Mouse (Mus musculus): ENCODE data around the gene Tfdp1. TPM values are rescaled to one million over a fixed set of nuclear protein-coding genes. Genes with fewer than 3 reads are reported as not detected.

Tfdp1 gene
- total RNA-seq, 2 experiments from 2014 or later = 82.6 to 88.1 TPM

- intact Hi-C loops (cut with DNase I) = no loop called here
- DNase-seq = no peak
Observed at GRCm38 (mm10) chr8:13351593-13351992, 13.0 kb downstream of the Tfdp1 start.

GRCm38 (mm10) chr8:13352601-13353000, 14.1 kb downstream of the Tfdp1 start:
- intact Hi-C loops (cut with DNase I) = no loop called here

GRCm38 (mm10) chr8:13353155-13353833, 14.7 kb downstream of the Tfdp1 start:
- intact Hi-C loops (cut with DNase I) = no loop called here
- no peak for DNase-seq

More at GRCm38 (mm10) chr8:13352601-13353000, 14.1 kb downstream of the Tfdp1 start:
- DNase-seq = no peak

DNA sequence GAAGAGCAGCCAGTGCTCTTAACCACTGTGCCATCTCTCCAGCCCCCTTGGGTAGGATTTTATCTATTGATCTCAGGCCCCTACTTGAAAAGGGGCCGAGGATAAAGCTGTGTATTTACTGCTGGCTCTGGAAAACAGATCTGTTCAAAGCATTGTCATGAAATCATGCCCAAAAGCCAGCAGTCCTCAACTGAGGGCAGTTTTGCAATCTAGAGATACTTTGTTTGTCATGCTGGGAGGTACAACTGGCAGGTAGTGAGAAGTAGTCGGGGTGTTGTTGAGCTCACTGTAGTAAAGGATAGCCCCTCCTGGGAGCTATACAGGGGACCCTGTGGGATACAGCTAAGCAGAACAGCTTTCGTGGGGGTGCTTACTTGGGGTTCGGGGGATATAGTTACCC, 15.3 kb downstream of the Tfdp1 start:
- DNase-seq = no peak
- intact Hi-C loops (cut with DNase I) = no loop called here

DNA sequence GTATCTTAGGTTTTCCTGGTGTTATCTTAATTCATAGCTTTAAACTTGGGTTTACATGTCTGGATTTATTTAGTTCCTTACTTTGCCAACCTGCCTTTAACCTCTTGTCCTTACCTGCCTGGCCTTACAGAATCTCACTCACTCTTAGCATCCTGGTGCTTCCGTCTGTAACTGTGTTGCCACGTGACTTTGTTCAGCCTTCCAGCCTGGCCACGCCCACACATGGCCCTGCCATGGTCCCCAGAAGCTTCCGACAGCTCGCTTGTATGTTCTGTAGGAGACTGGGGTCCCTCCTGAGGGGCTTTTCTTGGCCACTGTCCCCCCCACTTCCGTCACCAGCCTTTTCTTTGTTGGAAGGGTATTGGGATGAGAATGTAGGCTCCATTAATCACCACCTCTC, 17.7 kb downstream of the Tfdp1 start:
- intact Hi-C loops (cut with DNase I) = no loop called here
- no peak for DNase-seq

DNA sequence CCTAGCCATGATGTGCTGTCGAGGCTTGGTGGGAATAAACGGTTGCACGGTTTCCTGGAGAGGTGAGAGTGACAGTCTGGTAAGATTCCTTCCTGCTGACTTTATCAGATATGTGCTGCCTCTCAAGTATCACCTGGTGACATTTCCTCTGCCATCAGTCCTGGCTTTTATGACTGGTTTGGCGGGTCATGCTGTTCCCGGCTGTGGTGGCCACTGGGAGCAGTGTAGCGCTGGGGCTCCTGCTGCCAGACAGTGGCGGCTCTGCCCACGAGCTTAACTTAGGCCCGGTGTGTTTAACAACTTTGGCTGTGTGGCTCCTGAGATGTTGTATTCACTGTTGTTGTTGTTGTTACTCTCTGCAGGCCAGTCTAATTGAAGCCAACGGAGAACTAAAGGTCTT, 18.1 kb downstream of the Tfdp1 start:
- intact Hi-C loops (cut with DNase I) = no loop called here
- no peak for DNase-seq

- DNase-seq = no peak
- intact Hi-C loops (cut with DNase I) = no loop called here
Observed at GRCm38 (mm10) chr8:13360213-13360612, 21.7 kb downstream of the Tfdp1 start.

- intact Hi-C loops (cut with DNase I) = no loop called here
Observed at GRCm38 (mm10) chr8:13361865-13362264, 23.3 kb downstream of the Tfdp1 start.

DNA sequence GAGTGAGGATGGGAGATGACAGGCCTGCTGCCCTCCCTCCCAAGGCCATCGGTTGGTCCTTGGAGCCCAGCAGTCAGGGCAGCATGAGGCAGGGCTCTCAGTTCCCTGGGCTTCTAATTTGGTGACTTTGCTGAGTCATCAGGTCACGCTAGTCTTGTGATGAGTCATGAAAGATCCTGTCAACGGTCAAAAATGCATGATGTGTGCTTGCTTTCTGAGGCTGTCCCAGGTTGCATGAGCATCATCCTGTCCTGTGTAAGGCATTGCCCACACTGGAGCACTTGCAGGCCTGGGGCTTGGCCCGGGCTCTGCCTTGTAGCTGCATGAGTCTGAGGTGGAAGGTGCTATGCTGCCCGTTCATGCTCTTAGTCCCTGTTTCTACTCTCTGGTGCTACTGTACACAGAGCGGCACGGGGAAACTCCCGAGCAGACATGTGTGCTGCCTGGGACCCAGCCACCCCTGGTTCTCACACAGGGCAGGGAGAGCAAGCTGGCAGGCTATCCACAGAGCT, 34.7 kb downstream of the Tfdp1 start:
- DNase-seq = no peak
- intact Hi-C loops (cut with DNase I) = no loop called here

More at GRCm38 (mm10) chr8:13361865-13362264, 23.3 kb downstream of the Tfdp1 start:
- no peak for DNase-seq

DNA sequence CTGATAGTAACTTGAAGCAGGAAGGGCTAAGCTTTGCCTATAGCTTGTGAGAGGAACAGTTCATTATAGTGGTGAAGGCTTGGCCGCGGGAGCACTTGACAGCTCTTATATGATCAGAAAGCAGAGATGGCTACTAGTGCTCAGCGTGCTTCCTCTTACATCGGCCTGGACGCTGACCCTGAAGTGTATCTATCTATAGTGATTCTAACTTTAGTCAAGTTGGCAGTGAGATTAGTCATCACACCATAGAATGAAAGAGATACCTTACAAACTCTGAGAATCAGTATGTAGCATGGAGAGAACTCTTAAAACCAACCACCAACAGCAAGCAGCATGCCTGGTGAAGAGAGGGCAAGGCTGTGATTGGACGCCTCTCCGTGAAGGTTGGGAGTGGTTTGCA, 43.1 kb downstream of the Tfdp1 start:
- no peak for DNase-seq
- intact Hi-C loops (cut with DNase I) = no loop called here

DNA sequence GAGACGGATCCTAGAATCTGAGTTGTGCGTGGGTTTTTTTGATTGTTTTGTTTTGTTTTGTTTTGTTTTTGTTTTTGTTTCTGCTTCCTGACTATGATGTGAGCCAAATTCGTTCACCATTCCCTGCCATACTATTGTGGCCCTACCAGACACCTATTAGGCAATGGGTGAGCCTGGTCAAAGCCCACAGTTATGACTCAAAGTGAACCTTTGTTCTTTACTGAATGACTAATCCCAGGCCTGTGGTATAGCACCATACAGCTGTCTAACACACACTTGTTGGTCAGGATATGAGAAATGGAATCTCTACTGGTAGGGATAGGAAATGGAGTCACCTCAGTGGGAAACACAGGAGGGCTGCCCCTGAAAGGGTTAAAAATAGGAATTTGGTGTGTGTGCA, 44.0 kb downstream of the Tfdp1 start:
- intact Hi-C loops (cut with DNase I) = no loop called here
- no peak for DNase-seq

DNA sequence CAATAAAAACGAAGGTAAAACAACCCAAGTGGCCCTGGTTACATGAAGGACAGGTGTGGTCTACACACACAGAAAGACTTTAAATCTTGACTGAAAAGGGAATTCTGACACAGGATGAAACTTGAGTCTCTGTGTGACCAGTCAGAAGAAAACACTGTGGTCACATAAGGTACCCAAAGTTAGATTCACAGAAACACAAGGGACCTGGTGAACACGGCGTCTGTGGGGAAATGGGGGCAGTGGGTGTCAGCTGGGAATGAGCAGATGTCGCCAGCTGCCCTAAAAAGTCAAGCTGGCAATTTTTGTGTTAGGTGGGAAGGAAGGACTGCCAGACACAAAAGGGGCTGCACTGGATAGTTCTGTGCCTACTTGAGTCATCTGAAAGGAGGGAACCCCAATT, 44.4 kb downstream of the Tfdp1 start:
- intact Hi-C loops (cut with DNase I) = no loop called here
- DNase-seq = no peak

DNA sequence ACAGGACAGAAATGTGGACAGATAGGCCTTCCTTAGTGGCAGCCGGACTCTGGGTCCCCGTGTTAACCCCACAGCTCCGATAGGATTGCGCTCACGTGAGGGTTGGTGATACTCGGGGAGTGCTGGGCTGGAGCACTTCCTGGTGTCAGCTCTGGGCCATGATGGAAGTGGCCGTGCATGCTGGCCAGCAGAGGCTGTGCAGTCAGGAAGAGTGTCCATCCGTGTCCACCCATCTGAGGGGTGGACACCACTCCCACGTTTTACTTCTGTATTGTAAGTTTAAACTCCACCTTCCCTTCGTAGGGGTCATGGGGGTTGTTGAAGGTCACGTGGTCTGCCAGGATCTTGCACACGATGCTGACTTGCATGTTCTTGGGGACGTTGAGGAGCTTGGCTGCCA, 47.8 kb downstream of the Tfdp1 start:
- intact Hi-C loops (cut with DNase I) = no loop called here
- no peak for DNase-seq

DNA sequence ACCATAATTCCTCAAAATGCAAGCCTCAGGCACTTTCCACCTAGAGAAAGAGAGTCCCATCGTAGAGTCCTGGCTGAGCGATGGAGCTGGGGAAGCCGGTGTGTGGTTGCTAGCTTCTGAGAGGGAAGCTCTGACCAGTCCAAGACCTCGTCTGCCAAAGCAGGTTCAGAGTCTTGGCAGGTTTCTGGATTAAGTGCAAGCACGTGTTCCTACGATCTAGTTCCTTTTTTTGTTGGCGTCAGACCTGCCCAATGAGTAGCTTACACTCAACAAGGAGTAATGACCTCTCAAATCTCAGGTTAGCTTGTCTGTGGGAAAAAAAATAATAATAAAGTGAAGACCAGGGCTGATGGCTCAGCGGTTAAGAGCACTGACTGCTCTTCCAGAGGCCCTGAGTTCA, 49.2 kb downstream of the Tfdp1 start:
- no peak for DNase-seq
- intact Hi-C loops (cut with DNase I) = no loop called here

DNA sequence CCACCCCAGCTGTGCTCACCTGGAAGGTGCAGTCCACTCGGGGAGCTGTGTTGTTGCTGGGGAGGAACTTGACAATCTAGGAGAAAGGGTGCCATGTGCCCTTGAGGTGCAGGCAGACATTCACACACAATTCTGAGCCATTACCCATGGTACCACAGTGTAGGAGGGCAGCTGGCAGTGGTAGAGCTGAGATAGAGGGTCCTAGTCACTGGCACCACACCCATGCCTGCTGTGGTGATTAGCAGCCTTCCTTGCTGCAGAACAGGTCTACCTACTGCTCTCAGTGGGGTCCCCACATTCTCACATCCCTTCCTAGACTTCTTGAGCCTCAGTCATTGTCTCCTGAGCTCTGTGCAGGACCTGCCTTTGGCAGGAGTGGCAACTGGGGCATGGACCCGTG, 50.2 kb downstream of the Tfdp1 start:
- DNase-seq = no peak
- intact Hi-C loops (cut with DNase I) = no loop called here

DNA sequence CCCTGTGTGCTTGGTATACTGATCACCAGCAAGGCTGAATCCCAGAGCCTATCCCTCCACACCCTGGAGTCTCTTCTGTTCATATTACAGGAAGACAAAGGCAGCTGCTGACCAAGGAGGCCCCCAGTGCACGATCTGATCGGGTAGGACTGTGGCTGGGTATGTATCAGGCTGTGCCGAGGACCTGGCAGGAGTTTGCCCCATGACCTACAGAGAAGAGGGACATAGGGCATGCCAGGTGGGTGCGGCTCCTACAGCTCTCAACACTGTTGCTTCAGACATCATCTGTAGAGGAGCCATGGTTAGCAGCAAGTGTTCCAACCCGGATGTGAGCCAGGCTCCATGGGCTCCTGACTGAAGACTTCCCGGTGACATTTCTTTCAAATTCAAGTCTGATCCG, 55.3 kb downstream of the Tfdp1 start:
- DNase-seq = no peak
- intact Hi-C loops (cut with DNase I) = no loop called here

GRCm38 (mm10) chr8:13396725-13397124, 58.2 kb downstream of the Tfdp1 start, which contains the start of gene Atp4b:
TSS of gene Atp4b (minus strand) at chr8:13396825.
- intact Hi-C loops (cut with DNase I) = no loop called here

DNA sequence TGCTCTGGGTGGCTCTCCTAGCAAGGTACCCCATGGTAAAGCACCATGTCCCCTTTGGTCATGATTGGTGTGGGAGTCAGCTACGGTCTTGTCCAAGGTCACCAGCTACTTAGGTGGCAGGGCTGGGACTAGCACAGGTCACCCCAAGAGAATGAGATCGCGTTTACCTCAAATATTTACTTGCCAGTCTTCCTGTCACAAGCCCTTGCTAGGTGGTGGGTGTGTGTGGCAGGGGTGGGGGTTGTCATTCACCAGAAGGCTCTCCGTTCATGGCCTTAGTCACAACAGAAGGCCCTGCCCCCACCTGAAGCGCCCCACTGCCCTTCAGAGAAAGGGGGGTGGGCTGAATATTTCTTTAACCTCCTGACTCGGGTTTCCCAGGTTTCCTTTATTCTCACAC, 65.0 kb downstream of the Tfdp1 start:
- intact Hi-C loops (cut with DNase I) = no loop called here
- DNase-seq = no peak

More at GRCm38 (mm10) chr8:13396725-13397124, 58.2 kb downstream of the Tfdp1 start, which contains the start of gene Atp4b:
- no peak for DNase-seq

DNA sequence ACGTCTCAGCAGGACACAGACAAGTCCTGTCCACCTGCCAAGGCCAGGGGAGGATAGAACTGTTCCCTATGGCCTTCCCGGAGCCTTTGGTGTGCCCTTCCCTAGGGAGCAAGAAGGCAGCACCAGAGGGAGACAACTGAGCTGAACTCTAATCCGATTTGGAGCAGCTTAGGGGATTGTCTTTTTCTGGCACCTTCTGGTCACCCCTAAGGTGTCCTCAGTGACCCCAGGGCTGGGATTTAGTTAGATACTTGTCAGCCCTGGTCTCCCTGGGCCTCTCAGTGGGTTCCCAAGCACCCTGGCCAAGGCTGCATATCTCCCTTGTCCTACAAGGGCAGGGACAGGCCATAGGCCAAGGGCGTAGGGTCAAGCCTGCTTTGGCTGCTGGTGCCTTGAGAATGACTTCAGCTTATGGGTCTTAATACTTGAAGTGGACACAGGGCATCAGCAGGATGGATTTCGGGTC, 66.1 kb downstream of the Tfdp1 start, which contains the start of gene Grk1:
Grk1 (plus strand) TSS at position 416 of the 466 bp plus-strand sequence.
- DNase-seq = no peak
- intact Hi-C loops (cut with DNase I) = no loop called here

DNA sequence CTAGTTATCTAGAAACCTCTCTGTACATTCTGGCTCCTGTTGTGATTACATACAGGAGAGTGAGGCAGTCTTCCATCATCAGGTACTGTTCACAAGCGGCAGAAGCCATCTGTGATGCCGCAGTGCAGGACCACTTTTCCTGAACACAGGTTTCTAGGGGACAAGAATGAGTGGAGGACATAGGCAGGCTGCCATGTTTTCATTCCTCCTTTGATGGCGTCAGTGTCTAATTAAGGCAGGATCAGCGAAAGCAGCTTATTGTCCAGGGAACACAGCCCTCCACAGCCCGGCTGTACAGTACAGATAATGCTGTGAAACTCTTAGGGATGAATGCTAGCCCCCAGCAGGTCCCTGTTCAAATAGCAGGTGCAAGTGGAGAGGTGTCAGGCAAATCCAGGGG, 67.5 kb downstream of the Tfdp1 start:
- no peak for DNase-seq

GRCm38 (mm10) chr8:13411597-13411996, 73.0 kb downstream of the Tfdp1 start:
- peak; percentile 74 for DNase-seq
- intact Hi-C loops (cut with DNase I) = loop anchor here (2.0 to 5.0 kb wide), 3 partner anchors 51 to 341 kb away; no protein-coding TSS in a partner anchor

More for the DNA sequence above, 67.5 kb downstream of the Tfdp1 start:
- intact Hi-C loops (cut with DNase I) = no loop called here

DNA sequence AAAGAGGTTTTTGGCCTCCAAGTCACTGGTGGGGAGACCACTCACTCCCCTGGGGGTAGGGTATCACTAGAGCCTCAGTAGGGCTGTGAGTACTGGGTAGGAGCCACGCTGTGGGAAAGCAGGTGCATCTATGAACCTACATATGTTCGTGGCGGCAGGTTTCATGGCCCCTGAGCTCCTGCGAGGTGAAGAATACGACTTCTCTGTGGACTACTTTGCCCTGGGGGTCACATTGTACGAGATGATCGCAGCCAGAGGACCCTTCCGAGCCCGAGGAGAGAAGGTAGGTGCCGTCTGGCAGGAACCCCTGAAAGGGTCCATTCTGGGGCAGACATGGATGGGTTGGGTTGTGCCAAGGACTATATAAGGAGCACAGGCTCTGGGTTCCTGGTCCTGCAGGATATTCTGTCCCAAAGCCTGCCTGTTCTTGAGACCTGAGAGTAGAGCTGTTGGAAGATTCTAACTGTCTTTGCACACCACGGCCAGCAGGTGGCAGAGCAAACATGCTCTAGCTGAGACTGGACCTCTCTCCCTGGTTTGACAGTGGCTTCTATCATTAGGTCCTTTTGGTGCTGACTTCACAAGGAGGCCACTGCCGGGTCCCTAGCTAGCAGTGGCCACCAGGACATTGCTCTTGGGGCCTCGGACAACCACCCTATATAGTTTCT, 74.5 kb downstream of the Tfdp1 start:
- DNase-seq = peak; percentile 67
- intact Hi-C loops (cut with DNase I) = loop anchor here (5.0 kb wide), 2 partner anchors 134 to 339 kb away; no protein-coding TSS in a partner anchor
